Mouse (Mus musculus) right cerebral cortex, postnatal 25 days (tissue): ENCODE data around the gene Ccm2l.

Experiments
- DNase-seq: peaks from one replicate; pipeline ENCODE4 v3.0.0; 2022

Gene Ccm2l

GRCm38 (mm10) chr2:153053896-153054295 lies 11.9 kb upstream of the Ccm2l start:
- no peak for DNase-seq

GRCm38 (mm10) chr2:153055270-153055920 lies 10.4 kb upstream of the Ccm2l start:
- DNase-seq, result no peak

- DNase-seq, result no peak
These were observed 7.4 kb upstream of the Ccm2l start for GRCm38 (mm10) chr2:153058365-153058764.

- DNase-seq, result no peak
These were observed 5.5 kb upstream of the Ccm2l start for GRCm38 (mm10) chr2:153060216-153060615.

GRCm38 (mm10) chr2:153063394-153063793 lies 2.4 kb upstream of the Ccm2l start:
- peak; percentile 25 for DNase-seq

- DNase-seq, result no peak
These were observed 1.4 kb upstream of the Ccm2l start for GRCm38 (mm10) chr2:153064190-153064970.

- no peak for DNase-seq
These were observed 1.2 kb downstream of the Ccm2l start for GRCm38 (mm10) chr2:153066991-153067390.

- DNase-seq, result no peak
These were observed 5.2 kb downstream of the Ccm2l start for GRCm38 (mm10) chr2:153070762-153071490.

GRCm38 (mm10) chr2:153071491-153072184 lies 5.9 kb downstream of the Ccm2l start:
- DNase-seq, result peak; percentile 73

- DNase-seq, result no peak
These were observed 8.9 kb downstream of the Ccm2l start for GRCm38 (mm10) chr2:153074651-153075050.

GRCm38 (mm10) chr2:153075961-153076360 lies 10.2 kb downstream of the Ccm2l start:
- no peak for DNase-seq

- DNase-seq, result peak; percentile 56
These were observed 15.2 kb downstream of the Ccm2l start for GRCm38 (mm10) chr2:153080841-153081523.

GRCm38 (mm10) chr2:153081866-153082265 lies 16.1 kb downstream of the Ccm2l start:
- DNase-seq, result no peak

- DNase-seq, result no peak
These were observed 17.5 kb downstream of the Ccm2l start for GRCm38 (mm10) chr2:153083275-153083674.

- no peak for DNase-seq
These were observed 18.1 kb downstream of the Ccm2l start for GRCm38 (mm10) chr2:153083824-153084223.

- no peak for DNase-seq
These were observed 18.7 kb downstream of the Ccm2l start for GRCm38 (mm10) chr2:153084261-153084976.

GRCm38 (mm10) chr2:153085556-153085955 lies 19.8 kb downstream of the Ccm2l start:
- no peak for DNase-seq

- no peak for DNase-seq
These were observed 20.4 kb downstream of the Ccm2l start for GRCm38 (mm10) chr2:153086166-153086565.

- peak; percentile 34 for DNase-seq
These were observed 21.3 kb downstream of the Ccm2l start for GRCm38 (mm10) chr2:153087091-153087490.

- DNase-seq, result no peak
These were observed 23.6 kb downstream of the Ccm2l start for GRCm38 (mm10) chr2:153089316-153089715.

GRCm38 (mm10) chr2:153090551-153091165 lies 24.9 kb downstream of the Ccm2l start:
- DNase-seq, result no peak
